Mouse (Mus musculus): Measurements from ENCODE around the gene Slc8a3.

DNA sequence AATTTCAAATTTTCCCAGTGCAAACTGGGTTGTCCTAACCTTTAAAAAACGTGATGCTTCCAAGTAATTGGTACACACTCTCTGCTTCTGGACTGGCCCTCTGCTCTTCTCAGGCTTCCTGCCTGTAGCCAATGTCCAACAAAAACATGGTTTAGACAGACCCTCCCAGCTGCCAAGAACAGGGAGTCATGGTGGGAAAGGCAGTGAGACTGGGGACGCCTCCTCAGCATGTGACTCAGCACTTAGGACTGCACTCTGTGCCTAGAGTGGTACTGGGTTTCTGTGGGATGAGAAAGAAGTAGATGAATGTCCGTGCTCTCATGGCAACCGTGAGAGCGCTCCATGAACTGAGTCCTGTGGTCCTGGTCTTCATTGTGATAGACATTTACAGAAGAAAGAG, 182.1 kb downstream of the Slc8a3 start:
- TF ChIP-seq POLR2A (IDR thresholded peaks at IDR 0.05; ENCODE audit: extremely low read depth, insufficient read depth, low read length), result no peak
- no peak for TF ChIP-seq CTCF (IDR thresholded peaks at IDR 0.05; ENCODE audit: extremely low read depth, insufficient read depth, low read length)

All from cortical plate, adult 2 months (tissue).